Mouse (Mus musculus) right cerebral cortex, postnatal 10 days (tissue): ENCODE data around the gene Olfr1437.
A peak's percentile ranks its signal among the peaks of the same experiment; 100 is the strongest.
"Not testable (repeated sequence)": the region's sequence is repeated elsewhere in the genome, so short reads cannot be mapped to it uniquely, and the experiment has no call there.

Experiments used
- DNase-seq, 2 experiments: peaks; one replicate each; pipeline ENCODE4 v3.0.0; 2021; ENCODE audit warnings: low spot score in 2 of 2

Gene Olfr1437

GRCm38 (mm10) chr19:12325001-12325400, at the start of gene Olfr1437:
TSS of gene Olfr1437 (minus strand) at chr19:12325101.
- no peak for DNase-seq

GRCm38 (mm10) chr19:12374465-12375025, 49.6 kb upstream of the Olfr1437 start:
- peak; percentile 41 to 44 for DNase-seq

- no peak for DNase-seq
Measured at GRCm38 (mm10) chr19:12373004-12373403, 48.1 kb upstream of the Olfr1437 start.

GRCm38 (mm10) chr19:12335810-12336209, 10.9 kb upstream of the Olfr1437 start, which contains the start of gene Olfr1438-ps1:
TSS of gene Olfr1438-ps1 (minus strand) at chr19:12335910.
- DNase-seq: no peak

- DNase-seq: not testable (repeated sequence)
Measured at GRCm38 (mm10) chr19:12299030-12299429, 25.9 kb downstream of the Olfr1437 start, which contains the start of gene Olfr1436. TSS of gene Olfr1436 (minus strand) at chr19:12299130.

- DNase-seq: peak in 1 of 2 experiments; percentile 17
Measured at GRCm38 (mm10) chr19:12292979-12293378, 31.9 kb downstream of the Olfr1437 start.

GRCm38 (mm10) chr19:12279554-12279953, 45.3 kb downstream of the Olfr1437 start, which contains the start of gene Olfr1434:
TSS of gene Olfr1434 (plus strand) at chr19:12279854.
- DNase-seq: no peak
